Mouse (Mus musculus): Measurements from ENCODE around the gene Tgm4.

DNA sequence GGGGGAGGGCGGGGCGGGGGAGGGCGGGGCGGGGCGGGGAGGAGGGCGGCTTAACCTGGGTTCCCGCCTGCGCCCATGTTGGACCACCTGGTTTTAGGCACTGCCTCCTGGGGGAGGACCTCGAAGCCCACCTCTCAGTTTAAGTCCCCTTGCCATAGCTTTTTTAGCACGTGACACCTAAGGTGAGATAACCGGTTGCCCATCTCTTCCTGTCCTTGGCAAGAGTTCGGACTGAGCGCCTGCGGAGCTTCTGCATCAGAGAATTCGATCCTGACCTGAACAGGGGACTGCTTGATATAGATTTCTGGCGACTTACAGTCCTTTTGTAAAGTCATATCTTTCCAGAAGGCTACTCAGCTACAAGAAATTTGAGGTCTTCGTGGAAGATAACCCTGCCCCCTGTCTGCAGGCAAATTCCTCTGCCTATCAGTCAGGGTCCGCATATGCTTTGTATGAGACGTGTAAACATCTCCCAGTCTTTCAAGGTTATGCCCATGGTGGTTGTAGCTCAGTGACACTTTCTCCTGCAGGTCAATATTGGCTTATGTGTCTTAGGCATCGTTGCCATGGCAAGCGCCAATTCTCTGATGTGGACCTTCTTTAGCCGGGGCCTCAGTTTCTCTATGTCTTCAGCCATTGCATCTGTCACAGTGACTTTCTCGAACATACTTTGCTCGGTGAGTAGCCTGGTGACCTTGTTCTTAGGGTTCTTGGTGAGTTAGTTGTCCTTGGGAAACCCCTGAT lies 12.7 kb upstream of the Tgm4 start:
- TF ChIP-seq CTCF (IDR thresholded peaks at IDR 0.05; ENCODE audit: low read depth, low read length) (no peak), POLR2A (IDR thresholded peaks at IDR 0.05; ENCODE audit: borderline replicate concordance, low read depth, low read length) (no peak)
